Mouse (Mus musculus) midbrain, embryonic 10.5 days (tissue): ENCODE results near the gene Clstn3. TPM values are rescaled to one million over a fixed set of nuclear protein-coding genes. Genes with fewer than 3 reads are reported as not detected.
A peak's percentile ranks its signal among the peaks of the same experiment; 100 is the strongest.
"Not testable (repeated sequence)": the region's sequence is repeated elsewhere in the genome, so short reads cannot be mapped to it uniquely, and the experiment has no call there.

Experiments used
- DNase-seq: peaks from one replicate; pipeline ENCODE4 v3.0.0-alpha.2; 2017; ENCODE audit warnings: low spot score
- H3K27ac ChIP-seq: fragments of 300-500 bp; sonication (generic); replicated peaks from 2 replicates; pipeline ENCODE4 v1.5.1; 2016; ENCODE audit warnings: mild to moderate bottlenecking
- H3K27me3 ChIP-seq: fragments of 300-500 bp; sonication (generic); 2 replicates; pipeline ENCODE4 v1.6.1; 2016; ENCODE audit warnings: low read depth, mild to moderate bottlenecking; ENCODE audit not compliant: poor library complexity, severe bottlenecking
- H3K36me3 ChIP-seq: fragments of 300-500 bp; sonication (generic); 2 replicates; pipeline ENCODE4 v1.6.1; 2016; ENCODE audit warnings: mild to moderate bottlenecking, moderate library complexity
- H3K4me1 ChIP-seq: fragments of 300-500 bp; sonication (generic); 2 replicates; pipeline ENCODE4 v1.6.1; 2016
- H3K4me3 ChIP-seq: fragments of 300-500 bp; sonication (generic); 2 replicates; pipeline ENCODE4 v1.5.1; 2016; ENCODE audit warnings: mild to moderate bottlenecking, moderate library complexity
- H3K9me3 ChIP-seq: fragments of 300-500 bp; sonication (generic); replicated peaks from 2 replicates; pipeline ENCODE4 v1.6.1; 2016; ENCODE audit warnings: mild to moderate bottlenecking
- WGBS: fragments of 180-500 bp; shearing (Covaris S2); methylation state at CpG from one replicate; pipeline ENCODE4 v1.1.7; 2016; 5-methylcytosine and 5-hydroxymethylcytosine counted together
- polyA plus RNA-seq: library from polyadenylated mRNA; unstranded; fragments of >200 nt; fragmentation: Nextera tagmentation; extraction: Ambion mirVana; gene quantifications from 2 replicates; pipeline ENCODE4 v1.2.1, GENCODE M21; 2016

Gene Clstn3
- polyA plus RNA-seq, 1 experiment from 2014 or later = 8.4 TPM

- no peak overlapping the region for H3K27ac ChIP-seq
- H3K4me1 ChIP-seq = 0 out of 2 replicates have a peak, but pooled peaks cover 4% of the 10 kb centered on the region
- 69% methylated on average over 5 of the region's 5 CpGs for WGBS
- no peaks in the 10 kb centered on the region for H3K9me3 ChIP-seq
- no peaks in the 10 kb centered on the region for H3K36me3 ChIP-seq
- DNase-seq = no peak
- no peak overlapping the region for H3K4me3 ChIP-seq
- H3K27me3 ChIP-seq = no peaks in the 10 kb centered on the region
These were observed 12.6 kb upstream of the Clstn3 start for GRCm38 (mm10) chr6:124477221-124477655.

GRCm38 (mm10) chr6:124476796-124477195, 12.2 kb upstream of the Clstn3 start:
- Histone ChIP-seq H3K9me3 (no peaks in the 10 kb centered on the region), H3K27ac (no peak overlapping the region), H3K36me3 (no peaks in the 10 kb centered on the region), H3K4me3 (no peak overlapping the region), H3K4me1 (0 out of 2 replicates have a peak, but pooled peaks cover 3% of the 10 kb centered on the region), H3K27me3 (no peaks in the 10 kb centered on the region)
- 87% methylated on average over 11 of the region's 11 CpGs for WGBS
- no peak for DNase-seq

GRCm38 (mm10) chr6:124476216-124476615, 11.6 kb upstream of the Clstn3 start:
- Histone ChIP-seq H3K36me3 (no peaks in the 10 kb centered on the region), H3K4me3 (no peak overlapping the region), H3K4me1 (no peaks in the 10 kb centered on the region), H3K27me3 (no peaks in the 10 kb centered on the region), H3K27ac (no peak overlapping the region), H3K9me3 (no peaks in the 10 kb centered on the region)
- no peak for DNase-seq
- 74% methylated on average over 7 of the region's 7 CpGs for WGBS

- H3K9me3 ChIP-seq, H3K4me3 ChIP-seq, H3K36me3 ChIP-seq, H3K27me3 ChIP-seq, H3K4me1 ChIP-seq, DNase-seq, H3K27ac ChIP-seq: not testable (repeated sequence)
- WGBS = 89% methylated on average over 8 of the region's 11 CpGs
These were observed 10.9 kb upstream of the Clstn3 start for GRCm38 (mm10) chr6:124475335-124476075.

- 84% methylated on average over 11 of the region's 11 CpGs for WGBS
- no peak overlapping the region for H3K4me3 ChIP-seq
These were observed 10.0 kb upstream of the Clstn3 start for GRCm38 (mm10) chr6:124474621-124475020.

GRCm38 (mm10) chr6:124472801-124473200, 8.2 kb upstream of the Clstn3 start:
- H3K27me3 ChIP-seq = no peaks in the 10 kb centered on the region
- 37% methylated on average over 6 of the region's 6 CpGs for WGBS
- no peak for DNase-seq
- no peaks in the 10 kb centered on the region for H3K9me3 ChIP-seq
- no peaks in the 10 kb centered on the region for H3K4me1 ChIP-seq
- H3K4me3 ChIP-seq = no peak overlapping the region
- H3K27ac ChIP-seq = no peak overlapping the region
- H3K36me3 ChIP-seq = no peaks in the 10 kb centered on the region

More at GRCm38 (mm10) chr6:124474621-124475020, 10.0 kb upstream of the Clstn3 start:
- no peaks in the 10 kb centered on the region for H3K36me3 ChIP-seq
- H3K9me3 ChIP-seq = no peaks in the 10 kb centered on the region
- no peaks in the 10 kb centered on the region for H3K4me1 ChIP-seq
- H3K27me3 ChIP-seq = no peaks in the 10 kb centered on the region
- no peak overlapping the region for H3K27ac ChIP-seq
- no peak for DNase-seq

GRCm38 (mm10) chr6:124471783-124472638, 7.4 kb upstream of the Clstn3 start:
- H3K9me3 ChIP-seq, H3K4me3 ChIP-seq, H3K27me3 ChIP-seq, H3K4me1 ChIP-seq, DNase-seq, H3K36me3 ChIP-seq, H3K27ac ChIP-seq: not testable (repeated sequence)
- 84% methylated on average over 6 of the region's 6 CpGs for WGBS

- Histone ChIP-seq H3K27me3 (no peaks in the 10 kb centered on the region), H3K4me3 (no peak overlapping the region), H3K36me3 (no peaks in the 10 kb centered on the region), H3K27ac (no peak overlapping the region), H3K4me1 (no peaks in the 10 kb centered on the region), H3K9me3 (no peaks in the 10 kb centered on the region)
- DNase-seq = no peak
- WGBS = 97% methylated on average over 3 of the region's 3 CpGs
These were observed 6.5 kb upstream of the Clstn3 start for GRCm38 (mm10) chr6:124471121-124471520.

GRCm38 (mm10) chr6:124465729-124466128, 1.1 kb upstream of the Clstn3 start:
- peaks cover 24% of the 10 kb centered on the region for H3K27me3 ChIP-seq
- H3K9me3 ChIP-seq = no peaks in the 10 kb centered on the region
- H3K27ac ChIP-seq = no peak overlapping the region
- peaks cover 24% of the 10 kb centered on the region for H3K4me1 ChIP-seq
- no peaks in the 10 kb centered on the region for H3K36me3 ChIP-seq
- no peak for DNase-seq
- no peak overlapping the region for H3K4me3 ChIP-seq
- WGBS = 84% methylated on average over 6 of the region's 6 CpGs

GRCm38 (mm10) chr6:124465299-124465698, 705 bp upstream of the Clstn3 start:
- Histone ChIP-seq H3K36me3 (no peaks in the 10 kb centered on the region), H3K4me3 (peak overlapping the region; percentile 55), H3K4me1 (peaks cover 24% of the 10 kb centered on the region), H3K9me3 (no peaks in the 10 kb centered on the region), H3K27ac (no peak overlapping the region), H3K27me3 (peaks cover 24% of the 10 kb centered on the region)
- WGBS = 43% methylated on average over 6 of the region's 6 CpGs
- no peak for DNase-seq

GRCm38 (mm10) chr6:124463881-124464291, 708 bp downstream of the Clstn3 start:
- peaks cover 24% of the 10 kb centered on the region for H3K27me3 ChIP-seq
- no peaks in the 10 kb centered on the region for H3K9me3 ChIP-seq
- H3K4me3 ChIP-seq = peak overlapping the region; percentile 55
- H3K27ac ChIP-seq = peak overlapping the region; percentile 68; the same call in 1 of the 2 replicates
- H3K36me3 ChIP-seq = no peaks in the 10 kb centered on the region
- peak; percentile 15 for DNase-seq
- peaks cover 24% of the 10 kb centered on the region for H3K4me1 ChIP-seq
- 22% methylated on average over 8 of the region's 8 CpGs for whole genome bisulfite sequencing

- WGBS = 86% methylated on average over 4 of the region's 4 CpGs
- no peaks in the 10 kb centered on the region for H3K36me3 ChIP-seq
- no peak overlapping the region for H3K27ac ChIP-seq
- no peak overlapping the region for H3K4me3 ChIP-seq
- no peaks in the 10 kb centered on the region for H3K9me3 ChIP-seq
- DNase-seq = no peak
- H3K27me3 ChIP-seq = peaks cover 15% of the 10 kb centered on the region
- peaks cover 11% of the 10 kb centered on the region for H3K4me1 ChIP-seq
These were observed 5.2 kb downstream of the Clstn3 start for GRCm38 (mm10) chr6:124459388-124459787.

- H3K27me3 ChIP-seq = peaks cover 6% of the 10 kb centered on the region
- H3K27ac ChIP-seq = no peak overlapping the region
- WGBS = 87% methylated on average over 11 of the region's 11 CpGs
- H3K4me3 ChIP-seq = no peak overlapping the region
- H3K4me1 ChIP-seq = peaks cover 2% of the 10 kb centered on the region; the same call in 1 of the 2 replicates
- no peak for DNase-seq
- H3K9me3 ChIP-seq = no peaks in the 10 kb centered on the region
- H3K36me3 ChIP-seq = no peaks in the 10 kb centered on the region
These were observed 6.1 kb downstream of the Clstn3 start for GRCm38 (mm10) chr6:124458505-124458904.
